Mouse (Mus musculus): ENCODE measurements around the gene Abhd16a. TPM values are rescaled to one million over a fixed set of nuclear protein-coding genes. Genes with fewer than 3 reads are reported as not detected.

Gene Abhd16a
- polyA plus RNA-seq, 1 experiment: 119 TPM

- WGBS: 37% methylated on average over 13 of the region's 13 CpGs
- Histone ChIP-seq H3K27me3 (ENCODE audit: control insufficient read depth, insufficient read depth, low read length) (no peaks in the 10 kb centered on the region), H3K4me1 (ENCODE audit: control insufficient read depth, insufficient read depth, insufficient read length) (peaks cover 11% of the 10 kb centered on the region), H3K4me3 (ENCODE audit: extremely low read depth, insufficient read depth, insufficient read length) (peak overlapping the region; percentile 81), H3K36me3 (ENCODE audit: control insufficient read depth, insufficient read depth, low read length) (peaks cover 8% of the 10 kb centered on the region; the same call in 1 of the 2 replicates), H3K27ac (ENCODE audit: insufficient read depth, low read length) (peak overlapping the region; percentile 74)
- TF ChIP-seq POLR2A (IDR thresholded peaks at IDR 0.05; ENCODE audit: low read depth, low read length) (no peak), CTCF (IDR thresholded peaks at IDR 0.05; ENCODE audit: extremely low read depth, insufficient read depth, insufficient read length, insufficient replicate concordance) (no peak)
- no peak for DNase-seq (ENCODE audit: low read depth in 1 of 2, low spot score in 2 of 2)
Measured at GRCm38 (mm10) chr17:35127017-35127416, 38.0 kb downstream of the Abhd16a start.

GRCm38 (mm10) chr17:35128996-35129395 is 39.9 kb downstream of the Abhd16a start:
- Histone ChIP-seq H3K27me3 (ENCODE audit: control insufficient read depth, insufficient read depth, low read length) (no peaks in the 10 kb centered on the region), H3K4me3 (ENCODE audit: extremely low read depth, insufficient read depth, insufficient read length) (no peak overlapping the region), H3K4me1 (ENCODE audit: control insufficient read depth, insufficient read depth, insufficient read length) (peaks cover 11% of the 10 kb centered on the region), H3K36me3 (ENCODE audit: control insufficient read depth, insufficient read depth, low read length) (peaks cover 4% of the 10 kb centered on the region; the same call in 1 of the 2 replicates), H3K27ac (ENCODE audit: insufficient read depth, low read length) (no peak overlapping the region)
- TF ChIP-seq CTCF (IDR thresholded peaks at IDR 0.05; ENCODE audit: extremely low read depth, insufficient read depth, insufficient read length, insufficient replicate concordance): no peak
- no peak for TF ChIP-seq POLR2A (IDR thresholded peaks at IDR 0.05; ENCODE audit: low read depth, low read length)
- no peak for DNase-seq (ENCODE audit: low read depth in 1 of 2, low spot score in 2 of 2)
- 86% methylated on average over 11 of the region's 11 CpGs for WGBS

- no peak for DNase-seq (ENCODE audit: low read depth in 1 of 2, low spot score in 2 of 2)
- no peak for TF ChIP-seq CTCF (IDR thresholded peaks at IDR 0.05; ENCODE audit: extremely low read depth, insufficient read depth, insufficient read length, insufficient replicate concordance)
- TF ChIP-seq POLR2A (IDR thresholded peaks at IDR 0.05; ENCODE audit: low read depth, low read length): no peak
- Histone ChIP-seq H3K4me3 (ENCODE audit: extremely low read depth, insufficient read depth, insufficient read length) (no peak overlapping the region), H3K27me3 (ENCODE audit: control insufficient read depth, insufficient read depth, low read length) (no peaks in the 10 kb centered on the region), H3K27ac (ENCODE audit: insufficient read depth, low read length) (no peak overlapping the region), H3K36me3 (ENCODE audit: control insufficient read depth, insufficient read depth, low read length) (peaks cover 2% of the 10 kb centered on the region; the same call in 1 of the 2 replicates), H3K4me1 (ENCODE audit: control insufficient read depth, insufficient read depth, insufficient read length) (peaks cover 7% of the 10 kb centered on the region; the same call in 1 of the 2 replicates)
- WGBS: 90% methylated on average over 8 of the region's 8 CpGs
Measured at GRCm38 (mm10) chr17:35131038-35131437, 42.0 kb downstream of the Abhd16a start.

GRCm38 (mm10) chr17:35131500-35132173 is 42.6 kb downstream of the Abhd16a start, which contains the start of gene Apom:
Gene Apom (minus strand): TSS chr17:35132050.
- no peak within 1 kb of the TSS for H3K27ac ChIP-seq (ENCODE audit: insufficient read depth, low read length)

GRCm38 (mm10) chr17:35132174-35132560 is 43.1 kb downstream of the Abhd16a start:
- Histone ChIP-seq H3K4me3 (ENCODE audit: extremely low read depth, insufficient read depth, insufficient read length) (no peak overlapping the region), H3K27me3 (ENCODE audit: control insufficient read depth, insufficient read depth, low read length) (no peaks in the 10 kb centered on the region), H3K27ac (ENCODE audit: insufficient read depth, low read length) (no peak overlapping the region), H3K4me1 (ENCODE audit: control insufficient read depth, insufficient read depth, insufficient read length) (peaks cover 8% of the 10 kb centered on the region; the same call in 1 of the 2 replicates), H3K36me3 (ENCODE audit: control insufficient read depth, insufficient read depth, low read length) (peaks cover 2% of the 10 kb centered on the region; the same call in 1 of the 2 replicates)
- TF ChIP-seq CTCF (IDR thresholded peaks at IDR 0.05; ENCODE audit: extremely low read depth, insufficient read depth, insufficient read length, insufficient replicate concordance) (no peak), POLR2A (IDR thresholded peaks at IDR 0.05; ENCODE audit: low read depth, low read length) (no peak)
- 91% methylated on average over 3 of the region's 3 CpGs for WGBS
- no peak for DNase-seq (ENCODE audit: low read depth in 1 of 2, low spot score in 2 of 2)

More at GRCm38 (mm10) chr17:35131500-35132173, 42.6 kb downstream of the Abhd16a start, which contains the start of gene Apom:
- Histone ChIP-seq H3K36me3 (ENCODE audit: control insufficient read depth, insufficient read depth, low read length) (peaks cover 2% of the 10 kb centered on the region; the same call in 1 of the 2 replicates), H3K27me3 (ENCODE audit: control insufficient read depth, insufficient read depth, low read length) (no peaks in the 10 kb centered on the region), H3K4me1 (ENCODE audit: control insufficient read depth, insufficient read depth, insufficient read length) (peaks cover 10% of the 10 kb centered on the region; the same call in 1 of the 2 replicates), H3K4me3 (ENCODE audit: extremely low read depth, insufficient read depth, insufficient read length) (no peak within 1 kb of the TSS)
- TF ChIP-seq CTCF (IDR thresholded peaks at IDR 0.05; ENCODE audit: extremely low read depth, insufficient read depth, insufficient read length, insufficient replicate concordance): no peak
- TF ChIP-seq POLR2A (IDR thresholded peaks at IDR 0.05; ENCODE audit: low read depth, low read length): no peak
- WGBS: 88% methylated on average over 15 of the region's 15 CpGs
- no peak for DNase-seq (ENCODE audit: low read depth in 1 of 2, low spot score in 2 of 2)

- 93% methylated on average over 7 of the region's 7 CpGs for WGBS
- Histone ChIP-seq H3K4me1 (ENCODE audit: control insufficient read depth, insufficient read depth, insufficient read length) (peaks cover 5% of the 10 kb centered on the region; the same call in 1 of the 2 replicates), H3K27ac (ENCODE audit: insufficient read depth, low read length) (no peak overlapping the region), H3K4me3 (ENCODE audit: extremely low read depth, insufficient read depth, insufficient read length) (no peak overlapping the region), H3K27me3 (ENCODE audit: control insufficient read depth, insufficient read depth, low read length) (no peaks in the 10 kb centered on the region), H3K36me3 (ENCODE audit: control insufficient read depth, insufficient read depth, low read length) (no peaks in the 10 kb centered on the region; the same call in 1 of the 2 replicates)
- DNase-seq (ENCODE audit: low read depth in 1 of 2, low spot score in 2 of 2): no peak
- TF ChIP-seq POLR2A (IDR thresholded peaks at IDR 0.05; ENCODE audit: low read depth, low read length) (no peak), CTCF (IDR thresholded peaks at IDR 0.05; ENCODE audit: extremely low read depth, insufficient read depth, insufficient read length, insufficient replicate concordance) (no peak)
Measured at GRCm38 (mm10) chr17:35133517-35133916, 44.5 kb downstream of the Abhd16a start.
